Mouse (Mus musculus): ENCODE data around the gene Ucp1. TPM values are rescaled to one million over a fixed set of nuclear protein-coding genes. Genes with fewer than 3 reads are reported as not detected.
"Not testable (repeated sequence)": the region's sequence is repeated elsewhere in the genome, so short reads cannot be mapped to it uniquely, and the experiment has no call there.

Gene Ucp1
- polyA plus RNA-seq, 1 experiment from 2014 or later: not detected

GRCm38 (mm10) chr8:83272464-83272863 lies 17.7 kb upstream of the Ucp1 start:
- no peak for DNase-seq (ENCODE audit: low spot score)
- WGBS: 75% methylated on average over 10 of the region's 10 CpGs
- no peak overlapping the region for H3K4me2 ChIP-seq (ENCODE audit: low read depth, severe bottlenecking)
- H3K27ac ChIP-seq (replicated peaks; ENCODE audit: low read depth, low read length): no peak overlapping the region
- no peak overlapping the region for H3K9ac ChIP-seq (ENCODE audit: low read length)
- H3K27me3 ChIP-seq (ENCODE audit: control insufficient read depth, insufficient read depth, low read length): no peaks in the 10 kb centered on the region
- no peaks in the 10 kb centered on the region for H3K36me3 ChIP-seq (ENCODE audit: control insufficient read depth, insufficient read depth, low read length)
- H3K9me3 ChIP-seq (ENCODE audit: control insufficient read depth, low read length): no peaks in the 10 kb centered on the region
- no peak for ATAC-seq (ENCODE audit: insufficient number of reproducible peaks, low FRiP score, low TSS enrichment, low read depth)
- H3K4me3 ChIP-seq (ENCODE audit: low read depth, low read length): no peak overlapping the region
- no peaks in the 10 kb centered on the region for H3K4me1 ChIP-seq (ENCODE audit: control insufficient read depth, insufficient read depth, low read length)

- Histone ChIP-seq H3K36me3 (ENCODE audit: control insufficient read depth, insufficient read depth, low read length) (no peaks in the 10 kb centered on the region), H3K4me1 (ENCODE audit: control insufficient read depth, insufficient read depth, low read length) (no peaks in the 10 kb centered on the region), H3K9ac (ENCODE audit: low read length) (no peak overlapping the region), H3K4me2 (ENCODE audit: low read depth, severe bottlenecking) (0 out of 2 replicates have a peak overlapping the region, but pooled peaks have one; percentile 10), H3K27ac (replicated peaks; ENCODE audit: low read depth, low read length) (0 out of 2 replicates have a peak overlapping the region, but pooled peaks have one; percentile 14), H3K9me3 (ENCODE audit: control insufficient read depth, low read length) (no peaks in the 10 kb centered on the region), H3K27me3 (ENCODE audit: control insufficient read depth, insufficient read depth, low read length) (no peaks in the 10 kb centered on the region), H3K4me3 (ENCODE audit: low read depth, low read length) (no peak overlapping the region)
- WGBS: 50% methylated on average over 11 of the region's 11 CpGs
- peak; percentile 38 for DNase-seq (ENCODE audit: low spot score)
- ATAC-seq (ENCODE audit: insufficient number of reproducible peaks, low FRiP score, low TSS enrichment, low read depth): peak; percentile 38; the same call in 1 of the 2 replicates
Observed at GRCm38 (mm10) chr8:83274470-83274869, 15.7 kb upstream of the Ucp1 start.

GRCm38 (mm10) chr8:83278431-83278830 lies 11.7 kb upstream of the Ucp1 start:
- no peaks in the 10 kb centered on the region for H3K36me3 ChIP-seq (ENCODE audit: control insufficient read depth, insufficient read depth, low read length)
- H3K27ac ChIP-seq (replicated peaks; ENCODE audit: low read depth, low read length): no peak overlapping the region
- no peak overlapping the region for H3K9ac ChIP-seq (ENCODE audit: low read length)
- no peak for DNase-seq (ENCODE audit: low spot score)
- WGBS: 88% methylated on average over 6 of the region's 6 CpGs
- ATAC-seq (ENCODE audit: insufficient number of reproducible peaks, low FRiP score, low TSS enrichment, low read depth): no peak
- H3K27me3 ChIP-seq (ENCODE audit: control insufficient read depth, insufficient read depth, low read length): no peaks in the 10 kb centered on the region
- H3K9me3 ChIP-seq (ENCODE audit: control insufficient read depth, low read length): no peaks in the 10 kb centered on the region
- H3K4me3 ChIP-seq (ENCODE audit: low read depth, low read length): no peak overlapping the region
- no peaks in the 10 kb centered on the region for H3K4me1 ChIP-seq (ENCODE audit: control insufficient read depth, insufficient read depth, low read length)
- no peak overlapping the region for H3K4me2 ChIP-seq (ENCODE audit: low read depth, severe bottlenecking)

- Histone ChIP-seq H3K4me1 (ENCODE audit: control insufficient read depth, insufficient read depth, low read length) (0 out of 2 replicates have a peak, but pooled peaks cover 3% of the 10 kb centered on the region), H3K27ac (replicated peaks; ENCODE audit: low read depth, low read length) (no peak overlapping the region), H3K27me3 (ENCODE audit: control insufficient read depth, insufficient read depth, low read length) (peaks cover 12% of the 10 kb centered on the region), H3K9me3 (ENCODE audit: control insufficient read depth, low read length) (no peaks in the 10 kb centered on the region), H3K4me3 (ENCODE audit: low read depth, low read length) (no peak overlapping the region), H3K36me3 (ENCODE audit: control insufficient read depth, insufficient read depth, low read length) (no peaks in the 10 kb centered on the region), H3K4me2 (ENCODE audit: low read depth, severe bottlenecking) (no peak overlapping the region), H3K9ac (ENCODE audit: low read length) (no peak overlapping the region)
- WGBS: 85% methylated on average over 8 of the region's 8 CpGs
- ATAC-seq (ENCODE audit: insufficient number of reproducible peaks, low FRiP score, low TSS enrichment, low read depth): no peak
- DNase-seq (ENCODE audit: low spot score): no peak
Observed at GRCm38 (mm10) chr8:83285391-83285790, 4.8 kb upstream of the Ucp1 start.

GRCm38 (mm10) chr8:83297375-83297774 lies 7.2 kb downstream of the Ucp1 start:
- 76% methylated on average over 4 of the region's 4 CpGs for WGBS

GRCm38 (mm10) chr8:83300135-83300534 lies 10.0 kb downstream of the Ucp1 start:
- no peaks in the 10 kb centered on the region for H3K27me3 ChIP-seq (ENCODE audit: control insufficient read depth, insufficient read depth, low read length)
- H3K27ac ChIP-seq (replicated peaks; ENCODE audit: low read depth, low read length): no peak overlapping the region
- H3K36me3 ChIP-seq (ENCODE audit: control insufficient read depth, insufficient read depth, low read length): no peaks in the 10 kb centered on the region
- H3K4me3 ChIP-seq (ENCODE audit: low read depth, low read length): no peak overlapping the region
- WGBS: 52% methylated on average over 1 of the region's 1 CpGs
- no peaks in the 10 kb centered on the region for H3K4me1 ChIP-seq (ENCODE audit: control insufficient read depth, insufficient read depth, low read length)
- H3K4me2 ChIP-seq (ENCODE audit: low read depth, severe bottlenecking): no peak overlapping the region
- no peaks in the 10 kb centered on the region for H3K9me3 ChIP-seq (ENCODE audit: control insufficient read depth, low read length)
- H3K9ac ChIP-seq (ENCODE audit: low read length): no peak overlapping the region
- no peak for DNase-seq (ENCODE audit: low spot score)
- no peak for ATAC-seq (ENCODE audit: insufficient number of reproducible peaks, low FRiP score, low TSS enrichment, low read depth)

More at GRCm38 (mm10) chr8:83297375-83297774, 7.2 kb downstream of the Ucp1 start:
- Histone ChIP-seq H3K9ac (ENCODE audit: low read length) (no peak overlapping the region), H3K27me3 (ENCODE audit: control insufficient read depth, insufficient read depth, low read length) (no peaks in the 10 kb centered on the region), H3K27ac (replicated peaks; ENCODE audit: low read depth, low read length) (no peak overlapping the region), H3K36me3 (ENCODE audit: control insufficient read depth, insufficient read depth, low read length) (no peaks in the 10 kb centered on the region), H3K9me3 (ENCODE audit: control insufficient read depth, low read length) (no peaks in the 10 kb centered on the region), H3K4me2 (ENCODE audit: low read depth, severe bottlenecking) (no peak overlapping the region), H3K4me3 (ENCODE audit: low read depth, low read length) (no peak overlapping the region), H3K4me1 (ENCODE audit: control insufficient read depth, insufficient read depth, low read length) (no peaks in the 10 kb centered on the region)
- ATAC-seq (ENCODE audit: insufficient number of reproducible peaks, low FRiP score, low TSS enrichment, low read depth) (no peak), DNase-seq (ENCODE audit: low spot score) (no peak)

GRCm38 (mm10) chr8:83304946-83305345 lies 14.8 kb downstream of the Ucp1 start:
- WGBS: 100% methylated on average over 1 of the region's 1 CpGs

GRCm38 (mm10) chr8:83309836-83310235 lies 19.7 kb downstream of the Ucp1 start:
- no peaks in the 10 kb centered on the region for H3K4me1 ChIP-seq (ENCODE audit: control insufficient read depth, insufficient read depth, low read length)
- no peak for ATAC-seq (ENCODE audit: insufficient number of reproducible peaks, low FRiP score, low TSS enrichment, low read depth)
- WGBS: 90% methylated on average over 6 of the region's 6 CpGs

More at GRCm38 (mm10) chr8:83304946-83305345, 14.8 kb downstream of the Ucp1 start:
- no peaks in the 10 kb centered on the region for H3K36me3 ChIP-seq (ENCODE audit: control insufficient read depth, insufficient read depth, low read length)
- H3K9ac ChIP-seq (ENCODE audit: low read length): no peak overlapping the region
- H3K9me3 ChIP-seq (ENCODE audit: control insufficient read depth, low read length): no peaks in the 10 kb centered on the region
- H3K27ac ChIP-seq (replicated peaks; ENCODE audit: low read depth, low read length): no peak overlapping the region
- H3K4me1 ChIP-seq (ENCODE audit: control insufficient read depth, insufficient read depth, low read length): no peaks in the 10 kb centered on the region
- no peak overlapping the region for H3K4me3 ChIP-seq (ENCODE audit: low read depth, low read length)
- no peak for DNase-seq (ENCODE audit: low spot score)
- no peaks in the 10 kb centered on the region for H3K27me3 ChIP-seq (ENCODE audit: control insufficient read depth, insufficient read depth, low read length)
- no peak overlapping the region for H3K4me2 ChIP-seq (ENCODE audit: low read depth, severe bottlenecking)
- no peak for ATAC-seq (ENCODE audit: insufficient number of reproducible peaks, low FRiP score, low TSS enrichment, low read depth)

GRCm38 (mm10) chr8:83315084-83315483 lies 24.9 kb downstream of the Ucp1 start:
- not testable (repeated sequence) for H3K9ac ChIP-seq (ENCODE audit: low read length); DNase-seq (ENCODE audit: low spot score); H3K9me3 ChIP-seq (ENCODE audit: control insufficient read depth, low read length); H3K27ac ChIP-seq (replicated peaks; ENCODE audit: low read depth, low read length); H3K4me1 ChIP-seq (ENCODE audit: control insufficient read depth, insufficient read depth, low read length); H3K27me3 ChIP-seq (ENCODE audit: control insufficient read depth, insufficient read depth, low read length); H3K36me3 ChIP-seq (ENCODE audit: control insufficient read depth, insufficient read depth, low read length); ATAC-seq (ENCODE audit: insufficient number of reproducible peaks, low FRiP score, low TSS enrichment, low read depth); H3K4me3 ChIP-seq (ENCODE audit: low read depth, low read length); H3K4me2 ChIP-seq (ENCODE audit: low read depth, severe bottlenecking)
- 80% methylated on average over 4 of the region's 4 CpGs for WGBS

More at GRCm38 (mm10) chr8:83309836-83310235, 19.7 kb downstream of the Ucp1 start:
- Histone ChIP-seq H3K4me2 (ENCODE audit: low read depth, severe bottlenecking) (no peak overlapping the region), H3K36me3 (ENCODE audit: control insufficient read depth, insufficient read depth, low read length) (no peaks in the 10 kb centered on the region), H3K27ac (replicated peaks; ENCODE audit: low read depth, low read length) (no peak overlapping the region), H3K27me3 (ENCODE audit: control insufficient read depth, insufficient read depth, low read length) (no peaks in the 10 kb centered on the region), H3K4me3 (ENCODE audit: low read depth, low read length) (no peak overlapping the region), H3K9me3 (ENCODE audit: control insufficient read depth, low read length) (no peaks in the 10 kb centered on the region), H3K9ac (ENCODE audit: low read length) (no peak overlapping the region)
- DNase-seq (ENCODE audit: low spot score): no peak

All from limb, embryonic 11.5 days (tissue).